Mouse (Mus musculus) erythroblast, embryonic 14.5 days (primary cell): Measurements from ENCODE around the gene Rnft2.

Experiments used
- GATA1 ChIP-seq: IDR thresholded peaks from 2 replicates; pipeline ENCODE4 v1.6.1; 2012; ENCODE audit warnings: low read length, inconsistent platforms, mixed read lengths
- TAL1 ChIP-seq: IDR thresholded peaks from 3 replicates; pipeline ENCODE4 v1.6.1; 2012; ENCODE audit warnings: low read length, inconsistent platforms, mixed read lengths

- TF ChIP-seq TAL1 (no peak), GATA1 (no peak)
Observed at GRCm38 (mm10) chr5:118155565-118155947, 89.4 kb downstream of the Rnft2 start.
